Mouse (Mus musculus) heart, embryonic 16.5 days (tissue): ENCODE results near the gene Ssh1. TPM values are rescaled to one million over a fixed set of nuclear protein-coding genes. Genes with fewer than 3 reads are reported as not detected.

Experiments
- ATAC-seq: fragments of 200-750 bp; cut with Nextera tagmentation; replicated peaks from 2 replicates; pipeline ENCODE4 v1.8.0; 2017; ENCODE audit warnings: moderate number of reproducible peaks; ENCODE audit not compliant: insufficient read depth, low FRiP score; ENCODE audit errors: extremely low read depth
- H3K27ac ChIP-seq: fragments of 300-500 bp; sonication (generic); 2 replicates; pipeline ENCODE4 v1.5.1; 2014; ENCODE audit warnings: mild to moderate bottlenecking, low read length, control low read depth, moderate library complexity
- H3K27me3 ChIP-seq: fragments of 300-500 bp; sonication (generic); 2 replicates; pipeline ENCODE4 v1.6.1; 2014; ENCODE audit warnings: low read length, mixed read lengths; ENCODE audit not compliant: control insufficient read depth, insufficient read depth
- H3K36me3 ChIP-seq: fragments of 300-500 bp; sonication (generic); 2 replicates; pipeline ENCODE4 v1.6.1; 2014; ENCODE audit not compliant: control insufficient read depth, insufficient read depth
- H3K4me1 ChIP-seq: fragments of 300-500 bp; sonication (generic); 2 replicates; pipeline ENCODE4 v1.6.1; 2014; ENCODE audit warnings: low read length, mixed read lengths; ENCODE audit not compliant: control insufficient read depth, insufficient read depth
- H3K4me2 ChIP-seq: fragments of 300-500 bp; sonication (generic); 2 replicates; pipeline ENCODE4 v1.6.1; 2014; ENCODE audit warnings: low read depth, mild to moderate bottlenecking, control low read depth, low read length
- H3K4me3 ChIP-seq: fragments of 300-500 bp; sonication (generic); 2 replicates; pipeline ENCODE4 v1.5.1; 2014; ENCODE audit warnings: mild to moderate bottlenecking, control low read depth, low read length
- H3K9ac ChIP-seq: fragments of 300-500 bp; sonication (generic); 2 replicates; pipeline ENCODE4 v1.6.1; 2014; ENCODE audit warnings: low read length, control low read depth
- H3K9me3 ChIP-seq: fragments of 300-500 bp; sonication (generic); replicated peaks from 2 replicates; pipeline ENCODE4 v1.6.1; 2016; ENCODE audit warnings: low read length; ENCODE audit not compliant: control insufficient read depth
- WGBS: fragments of 180-500 bp; shearing (Covaris S2); extraction: QIAGEN DNeasy Blood & Tissue Kit; methylation state at CpG from one replicate; pipeline ENCODE4 v1.1.7; 2014; 5-methylcytosine and 5-hydroxymethylcytosine counted together
- polyA plus RNA-seq: library from polyadenylated mRNA; unstranded; fragments of >200 nt; fragmentation: Nextera tagmentation; extraction: Ambion mirVana; gene quantifications from 2 replicates; pipeline ENCODE4 v1.2.1, GENCODE M21; 2015

Ssh1 gene
- polyA plus RNA-seq, 1 experiment from 2014 or later, result 8.6 TPM

DNA sequence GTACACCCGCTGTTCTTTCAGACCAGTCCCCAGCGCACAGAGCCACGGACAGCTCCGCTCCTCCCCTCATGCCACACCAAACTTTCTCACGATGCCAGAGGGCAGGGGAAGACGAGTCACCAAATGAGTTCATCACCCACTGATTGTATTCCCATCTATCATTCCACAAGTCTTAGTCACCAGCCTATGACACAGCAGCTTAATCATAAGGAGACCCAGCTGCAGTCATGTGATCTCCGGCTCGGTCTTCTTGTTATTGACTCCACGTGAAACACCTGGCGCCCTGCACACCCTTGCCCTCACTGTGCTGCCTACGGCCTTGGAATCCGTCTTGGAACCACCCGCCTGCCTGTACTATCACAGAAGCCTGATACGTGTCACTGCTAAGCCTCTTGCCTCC is 28.7 kb downstream of the Ssh1 start:
- Histone ChIP-seq H3K4me1 (peaks cover 16% of the 10 kb centered on the region), H3K27ac (no peak overlapping the region), H3K9me3 (no peaks in the 10 kb centered on the region), H3K4me3 (no peak overlapping the region), H3K27me3 (no peaks in the 10 kb centered on the region), H3K9ac (no peak overlapping the region), H3K36me3 (peaks cover 19% of the 10 kb centered on the region), H3K4me2 (no peak overlapping the region)
- 83% methylated on average over 14 of the region's 14 CpGs for WGBS
- ATAC-seq, result no peak

DNA sequence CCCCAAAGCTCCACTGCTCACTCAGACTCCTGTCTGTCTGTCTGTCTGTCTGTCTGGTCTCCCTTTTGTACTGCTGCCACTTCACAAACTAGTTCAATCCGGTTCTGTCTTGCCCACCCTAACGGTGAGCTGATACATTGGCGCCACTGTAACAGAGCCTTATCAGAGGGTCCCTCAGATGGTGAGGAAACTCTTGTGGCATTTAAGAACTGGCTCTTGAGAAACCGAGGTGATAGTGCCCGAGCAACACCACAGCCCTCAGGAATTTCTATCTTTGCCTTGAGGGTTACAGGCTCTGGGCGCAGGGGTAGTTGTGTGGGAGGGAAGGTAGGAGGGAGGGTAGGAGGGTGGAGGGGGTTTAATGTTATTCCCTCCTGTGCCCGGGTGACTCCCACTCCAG is 31.9 kb downstream of the Ssh1 start:
- WGBS, result 28% methylated on average over 7 of the region's 7 CpGs
- no peaks in the 10 kb centered on the region for H3K27me3 ChIP-seq
- H3K9me3 ChIP-seq, result no peaks in the 10 kb centered on the region
- H3K4me3 ChIP-seq, result no peak overlapping the region
- H3K27ac ChIP-seq, result no peak overlapping the region
- H3K36me3 ChIP-seq, result peaks cover 18% of the 10 kb centered on the region
- H3K9ac ChIP-seq, result 0 out of 2 replicates have a peak overlapping the region, but pooled peaks have one; percentile 9
- H3K4me2 ChIP-seq, result no peak overlapping the region
- H3K4me1 ChIP-seq, result peaks cover 14% of the 10 kb centered on the region
- ATAC-seq, result 0 out of 2 replicates have a peak, but pooled peaks have one; percentile 12

DNA sequence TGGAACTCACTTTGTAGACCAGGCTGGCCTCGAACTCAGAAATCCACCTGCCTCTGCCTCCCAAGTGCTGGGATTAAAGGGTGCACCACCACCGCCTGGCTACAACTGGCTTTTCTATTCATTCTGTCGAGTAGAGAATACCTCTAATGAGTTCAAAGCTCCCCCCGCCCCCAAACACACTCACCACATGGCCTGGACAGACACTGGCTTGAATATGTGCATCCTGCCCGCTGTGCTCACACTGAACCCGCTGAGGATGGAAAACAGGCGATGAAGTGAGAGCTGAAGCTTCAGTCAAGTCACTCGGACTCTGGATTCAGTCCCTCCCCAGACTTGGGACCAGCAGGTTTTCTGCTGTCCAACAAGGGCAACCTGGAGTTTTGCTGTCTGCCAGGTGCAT is 33.3 kb downstream of the Ssh1 start:
- Histone ChIP-seq H3K4me1 (peaks cover 14% of the 10 kb centered on the region), H3K9me3 (no peaks in the 10 kb centered on the region), H3K4me3 (no peak overlapping the region), H3K9ac (no peak overlapping the region), H3K4me2 (no peak overlapping the region), H3K27ac (no peak overlapping the region), H3K27me3 (no peaks in the 10 kb centered on the region), H3K36me3 (peaks cover 20% of the 10 kb centered on the region)
- no peak for ATAC-seq
- WGBS, result 63% methylated on average over 8 of the region's 8 CpGs

DNA sequence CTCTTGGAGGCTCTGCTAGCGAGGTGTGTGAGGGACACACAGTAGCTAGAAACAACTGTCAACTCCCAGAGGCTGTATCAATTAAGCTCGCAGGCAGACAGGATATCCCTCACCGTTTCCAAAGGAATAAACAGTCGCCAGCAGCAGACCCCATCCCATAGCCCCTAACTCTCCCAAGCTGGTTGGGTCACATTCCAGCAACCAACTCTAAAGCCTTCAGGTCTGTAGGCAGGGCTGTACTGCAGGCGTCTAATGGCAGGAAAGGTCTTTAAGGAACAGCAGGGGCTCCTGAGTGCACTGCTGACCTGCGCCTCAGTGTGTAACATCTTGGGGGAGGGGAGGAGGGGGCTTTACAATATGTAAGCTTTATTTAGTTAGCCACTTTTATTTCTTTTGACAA is 34.7 kb downstream of the Ssh1 start:
- peaks cover 21% of the 10 kb centered on the region for H3K4me1 ChIP-seq
- no peak for ATAC-seq
- H3K36me3 ChIP-seq, result peaks cover 21% of the 10 kb centered on the region
- no peak overlapping the region for H3K9ac ChIP-seq
- no peaks in the 10 kb centered on the region for H3K27me3 ChIP-seq
- no peak overlapping the region for H3K4me3 ChIP-seq
- H3K9me3 ChIP-seq, result no peaks in the 10 kb centered on the region
- WGBS, result 41% methylated on average over 6 of the region's 6 CpGs
- H3K27ac ChIP-seq, result no peak overlapping the region
- no peak overlapping the region for H3K4me2 ChIP-seq

DNA sequence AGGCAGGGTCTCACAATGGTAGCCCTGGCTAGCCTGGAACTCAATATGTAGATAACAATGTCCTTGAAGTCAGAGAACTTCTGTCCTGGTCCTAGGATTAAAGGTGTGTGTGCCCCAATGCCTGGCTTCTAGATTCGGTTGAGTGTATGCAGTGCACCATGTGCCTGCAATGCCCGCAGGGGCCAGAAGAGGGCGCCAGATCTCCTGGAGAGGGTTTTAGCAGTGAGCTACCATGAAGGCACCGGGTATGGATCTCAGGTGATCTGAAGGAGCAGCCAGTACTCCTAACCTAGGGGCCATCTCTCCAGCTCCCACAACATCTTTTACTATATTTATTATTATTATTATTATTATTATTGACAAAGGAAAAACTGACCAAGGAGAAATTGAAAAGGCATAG is 37.2 kb downstream of the Ssh1 start:
- Histone ChIP-seq H3K27ac (no peak overlapping the region), H3K36me3 (peaks cover 15% of the 10 kb centered on the region; the same call in 1 of the 2 replicates), H3K9me3 (no peaks in the 10 kb centered on the region), H3K4me2 (no peak overlapping the region), H3K4me3 (no peak overlapping the region), H3K4me1 (peaks cover 24% of the 10 kb centered on the region), H3K27me3 (no peaks in the 10 kb centered on the region), H3K9ac (no peak overlapping the region)
- WGBS, result 11% methylated on average over 4 of the region's 4 CpGs
- peak; percentile 30; the same call in 1 of the 2 replicates for ATAC-seq

DNA sequence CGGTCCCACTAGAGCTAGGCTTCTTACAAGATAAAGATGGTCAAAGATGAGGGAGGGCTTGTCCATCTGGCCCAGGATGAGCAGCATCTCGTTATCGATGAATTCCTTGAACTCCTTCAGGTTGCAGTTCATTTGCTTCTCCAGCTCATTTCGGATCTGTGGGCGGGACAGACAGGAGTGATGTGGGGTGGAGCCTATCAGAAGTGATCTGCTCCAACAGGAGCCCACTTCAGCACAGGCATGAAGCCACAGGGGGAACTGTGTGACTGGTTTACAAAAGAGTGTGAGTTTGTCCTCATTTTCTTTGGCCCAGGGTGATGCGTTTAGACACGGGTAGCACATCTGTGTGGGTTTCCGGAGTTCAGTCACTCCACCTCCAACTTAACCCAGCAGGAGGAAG is 38.0 kb downstream of the Ssh1 start:
- Histone ChIP-seq H3K27me3 (no peaks in the 10 kb centered on the region), H3K9ac (no peak overlapping the region), H3K4me2 (no peak overlapping the region), H3K4me3 (no peak overlapping the region), H3K27ac (no peak overlapping the region), H3K36me3 (peaks cover 15% of the 10 kb centered on the region; the same call in 1 of the 2 replicates), H3K4me1 (peaks cover 32% of the 10 kb centered on the region), H3K9me3 (no peaks in the 10 kb centered on the region)
- no peak for ATAC-seq
- 79% methylated on average over 8 of the region's 8 CpGs for WGBS

DNA sequence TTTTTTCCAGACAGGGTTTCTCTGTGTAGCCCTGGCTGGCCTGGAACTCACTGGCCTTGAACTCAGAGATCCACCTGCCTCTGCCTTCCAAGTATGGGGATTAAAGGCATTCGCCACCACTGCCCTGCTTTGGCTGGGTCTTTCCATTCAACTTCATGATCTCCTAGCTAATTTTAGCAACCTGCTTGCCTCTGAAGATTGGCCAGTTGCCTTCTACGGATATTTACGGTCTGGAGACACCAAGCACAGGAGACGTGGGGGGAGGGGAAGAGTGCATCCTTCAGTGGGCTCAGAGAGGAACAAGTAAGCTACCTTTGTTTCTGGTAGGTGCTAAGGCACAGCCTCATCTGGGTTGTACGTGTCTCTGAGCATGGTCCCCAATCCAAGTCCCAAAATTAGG is 38.4 kb downstream of the Ssh1 start:
- Histone ChIP-seq H3K27me3 (no peaks in the 10 kb centered on the region), H3K27ac (no peak overlapping the region), H3K4me3 (no peak overlapping the region), H3K4me1 (peaks cover 33% of the 10 kb centered on the region), H3K9ac (no peak overlapping the region), H3K36me3 (peaks cover 16% of the 10 kb centered on the region), H3K4me2 (no peak overlapping the region), H3K9me3 (no peaks in the 10 kb centered on the region)
- no peak for ATAC-seq
- WGBS, result 53% methylated on average over 5 of the region's 5 CpGs

DNA sequence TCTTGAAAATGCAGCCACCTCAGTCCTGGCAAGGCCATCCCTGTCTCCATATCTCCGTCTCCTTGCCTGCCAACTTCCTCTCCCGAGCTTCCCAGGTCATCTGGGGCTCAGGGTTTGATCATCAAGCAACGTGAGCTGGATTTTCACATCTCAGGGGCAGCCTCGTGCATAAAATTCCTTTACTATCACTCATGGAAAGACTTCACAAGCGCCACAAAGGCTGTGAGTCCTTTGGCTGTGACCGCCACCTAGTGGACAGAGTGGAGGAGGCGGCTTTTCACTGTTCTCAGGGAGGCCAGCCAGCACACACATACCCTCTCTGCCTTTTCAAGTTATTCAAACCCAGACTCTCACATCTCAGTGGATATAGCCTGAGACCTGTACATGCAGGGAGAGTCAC is 39.3 kb downstream of the Ssh1 start:
- Histone ChIP-seq H3K27me3 (no peaks in the 10 kb centered on the region), H3K9ac (no peak overlapping the region), H3K36me3 (peaks cover 25% of the 10 kb centered on the region), H3K4me2 (peak overlapping the region; percentile 37; the same call in 1 of the 2 replicates), H3K27ac (peak overlapping the region; percentile 81), H3K9me3 (no peaks in the 10 kb centered on the region), H3K4me3 (no peak overlapping the region), H3K4me1 (peaks cover 33% of the 10 kb centered on the region)
- ATAC-seq, result peak; percentile 70; the same call in 1 of the 2 replicates
- 4% methylated on average over 7 of the region's 7 CpGs for WGBS

DNA sequence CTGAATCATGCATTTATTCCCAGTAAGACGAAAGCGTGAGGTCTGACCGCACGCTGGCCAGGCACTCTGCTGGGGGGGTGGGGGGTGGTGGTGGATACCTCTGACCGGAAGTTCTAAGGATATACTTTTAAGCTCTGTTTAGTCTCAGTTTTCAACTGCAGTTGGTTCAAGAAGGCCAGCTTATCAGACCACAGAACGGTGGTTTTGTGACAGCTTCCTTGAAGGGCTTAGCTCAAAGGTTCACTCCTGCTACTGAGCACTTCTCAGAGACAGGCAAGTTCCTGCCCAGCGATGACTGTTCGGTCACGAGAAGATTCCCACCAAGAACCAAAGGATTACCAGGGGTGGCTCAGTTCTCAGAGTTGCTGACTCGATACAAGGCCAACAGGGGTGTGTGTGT is 41.2 kb downstream of the Ssh1 start:
- WGBS, result 51% methylated on average over 10 of the region's 10 CpGs
- Histone ChIP-seq H3K9ac (peak overlapping the region; percentile 11; the same call in 1 of the 2 replicates), H3K36me3 (peaks cover 31% of the 10 kb centered on the region), H3K4me2 (no peak overlapping the region), H3K4me1 (peaks cover 33% of the 10 kb centered on the region), H3K27me3 (no peaks in the 10 kb centered on the region), H3K4me3 (no peak overlapping the region), H3K27ac (peak overlapping the region; percentile 78), H3K9me3 (no peaks in the 10 kb centered on the region)
- ATAC-seq, result no peak
